ENCODE assay signal across 10 mouse cellular contexts in genomic region chr12:42987018-42987606, GRCm38 (mm10).
DNase-seq lines count a peak whose midpoint lies in the region; ATAC-seq and TF ChIP-seq lines count a peak whose summit lies in the region.
"Had no signal": no experiment of that assay in that cellular context is flagged by ENCODE, and none has a peak within 500 bp of the region (broad histone marks: within the 10 kb centered on the region; RNA-seq: fewer than 3 reads in every experiment).

No protein-coding gene starts in this region.

- WGBS in forebrain, embryonic 14.5 days = 40% methylated on average over 2 of the region's 2 CpGs
- 18% methylated on average over 2 of the region's 2 CpGs for WGBS in heart, adult 2 months
- WGBS in heart, embryonic 11.5 days (ENCODE audit: insufficient replicate concordance) = 41% methylated on average over 2 of the region's 2 CpGs

- H3K4me1 ChIP-seq in forebrain, embryonic 14.5 days (ENCODE audit: control insufficient read depth, insufficient read depth, low read length) = no peaks in the 10 kb centered on the region
- no peaks in the 10 kb centered on the region for H3K4me1 ChIP-seq in heart, adult 2 months (ENCODE audit: control insufficient read depth, insufficient read depth, low read length)
- H3K4me1 ChIP-seq in heart, embryonic 11.5 days (ENCODE audit: control insufficient read depth, insufficient read depth, low read length) = no peaks in the 10 kb centered on the region
- H3K4me1 ChIP-seq: embryonic facial prominence, embryonic 13.5 days; neural tube, embryonic 12.5 days had no signal

- peak; percentile 86; the same call in 1 of the 2 replicates for ATAC-seq in forebrain, embryonic 14.5 days
- no peak for ATAC-seq in heart, embryonic 11.5 days (replicated peaks; ENCODE audit: insufficient number of reproducible peaks, low FRiP score, low TSS enrichment)

- H3K4me3 ChIP-seq in forebrain, embryonic 14.5 days (ENCODE audit: low read depth, low read length) = no peak overlapping the region
- H3K4me3 ChIP-seq in heart, adult 2 months = no peak overlapping the region
- H3K4me3 ChIP-seq in heart, embryonic 11.5 days (ENCODE audit: low read depth, low read length) = no peak overlapping the region
- H3K4me3 ChIP-seq: embryonic facial prominence, embryonic 13.5 days; neural tube, embryonic 12.5 days had no signal

- no peak for TF ChIP-seq EP300 in heart, adult 2 months (IDR thresholded peaks at IDR 0.05; ENCODE audit: insufficient read depth, low read depth, low read length)

- H3K9ac ChIP-seq in forebrain, embryonic 14.5 days (ENCODE audit: low read length) = no peak overlapping the region
- H3K9ac ChIP-seq in heart, adult 2 months (ENCODE audit: low read depth, low read length) = no peak overlapping the region
- no peak overlapping the region for H3K9ac ChIP-seq in heart, embryonic 11.5 days (ENCODE audit: low read depth, low read length)
- H3K9ac ChIP-seq: embryonic facial prominence, embryonic 13.5 days; neural tube, embryonic 12.5 days had no signal

- no peak overlapping the region for H3K27ac ChIP-seq in forebrain, embryonic 14.5 days (ENCODE audit: low read depth, low read length)
- H3K27ac ChIP-seq in heart, adult 2 months = no peak overlapping the region
- no peak overlapping the region for H3K27ac ChIP-seq in heart, embryonic 11.5 days (ENCODE audit: low read depth, low read length)
- H3K27ac ChIP-seq: embryonic facial prominence, embryonic 13.5 days; neural tube, embryonic 12.5 days had no signal

- H3K4me2 ChIP-seq in forebrain, embryonic 14.5 days (ENCODE audit: low read length) = no peak overlapping the region
- no peak overlapping the region for H3K4me2 ChIP-seq in heart, embryonic 11.5 days
- H3K4me2 ChIP-seq: embryonic facial prominence, embryonic 13.5 days; neural tube, embryonic 12.5 days had no signal

- no peaks in the 10 kb centered on the region for H3K36me3 ChIP-seq in forebrain, embryonic 14.5 days (ENCODE audit: control insufficient read depth, insufficient read depth, low read length)
- no peaks in the 10 kb centered on the region for H3K36me3 ChIP-seq in heart, adult 2 months (ENCODE audit: control insufficient read depth, insufficient read depth, low read length)
- H3K36me3 ChIP-seq in heart, embryonic 11.5 days (ENCODE audit: control insufficient read depth, insufficient read depth, low read length) = no peaks in the 10 kb centered on the region
- H3K36me3 ChIP-seq: embryonic facial prominence, embryonic 13.5 days; neural tube, embryonic 12.5 days had no signal

- peak; percentile 30 for DNase-seq in embryo, embryonic 10 days (ENCODE audit: low spot score)
- DNase-seq in embryo, embryonic 9.5 days (ENCODE audit: extremely low spot score) = no peak
- DNase-seq in forebrain, embryonic 14.5 days (ENCODE audit: low spot score) = peak; percentile 78
- peak; percentile 31 to 32 for DNase-seq in layer of hippocampus, postnatal 36 days
- DNase-seq in right cerebral cortex, postnatal 10 days (ENCODE audit: low spot score in 2 of 2) = peak; percentile 71 to 77
- no peak for DNase-seq in heart, adult 2 months
- no peak for DNase-seq in lung, adult 18-20 months

- intact Hi-C loops in heart, adult 2 months (cut with DNase I) = no loop called here

- H3K27me3 ChIP-seq in forebrain, embryonic 14.5 days (replicated peaks; ENCODE audit: control insufficient read depth, insufficient read depth, low read length) = no peaks in the 10 kb centered on the region
- H3K27me3 ChIP-seq in heart, adult 2 months (ENCODE audit: control insufficient read depth, insufficient read depth, low read length) = no peaks in the 10 kb centered on the region
- no peaks in the 10 kb centered on the region for H3K27me3 ChIP-seq in heart, embryonic 11.5 days (ENCODE audit: control insufficient read depth, insufficient read depth, low read length)
- H3K27me3 ChIP-seq: embryonic facial prominence, embryonic 13.5 days; neural tube, embryonic 12.5 days had no signal

- TF ChIP-seq CTCF in heart, adult 2 months (IDR thresholded peaks at IDR 0.05) = no peak

- no peaks in the 10 kb centered on the region for H3K79me2 ChIP-seq in heart, adult 2 months (replicated peaks; ENCODE audit: control insufficient read depth, insufficient read depth, low read length)

- no peak for TF ChIP-seq POLR2A in heart, adult 2 months (IDR thresholded peaks at IDR 0.05; ENCODE audit: insufficient read depth, low read depth, low read length)

- no peaks in the 10 kb centered on the region for H3K9me3 ChIP-seq in forebrain, embryonic 14.5 days (replicated peaks; ENCODE audit: control insufficient read depth, low read length)
- no peaks in the 10 kb centered on the region for H3K9me3 ChIP-seq in heart, embryonic 11.5 days (replicated peaks; ENCODE audit: control insufficient read depth, low read length)
- H3K9me3 ChIP-seq: embryonic facial prominence, embryonic 13.5 days; neural tube, embryonic 12.5 days had no signal

Comparison
In these comparisons a context has a peak if more than half of its experiments do, and no peak if none do; other contexts are left out.
1. DNase-seq: peak in embryo, embryonic 10 days (single experiment), forebrain, embryonic 14.5 days (single experiment), layer of hippocampus, postnatal 36 days (2 of 2) and right cerebral cortex, postnatal 10 days (2 of 2); none in embryo, embryonic 9.5 days (single experiment), heart, adult 2 months (0 of 2) and lung, adult 18-20 months (0 of 2).